Mouse (Mus musculus) hindbrain, postnatal 0 days (tissue): Measurements from ENCODE around the gene Myh14. TPM values are rescaled to one million over a fixed set of nuclear protein-coding genes. Genes with fewer than 3 reads are reported as not detected.

Experiments used
- ATAC-seq: fragments of 200-750 bp; cut with Nextera tagmentation; 2 replicates; pipeline ENCODE4 v1.8.0; 2017; ENCODE audit warnings: mild to moderate bottlenecking, moderate TSS enrichment, moderate library complexity
- DNase-seq: peaks from one replicate; pipeline ENCODE4 v3.0.0-alpha.2; 2015; ENCODE audit warnings: low spot score
- H3K27ac ChIP-seq: fragments of 300-500 bp; sonication (generic); 2 replicates; pipeline ENCODE4 v1.5.1; 2014; ENCODE audit warnings: mild to moderate bottlenecking
- H3K27me3 ChIP-seq: fragments of 300-500 bp; sonication (generic); 2 replicates; pipeline ENCODE4 v1.6.1; 2014; ENCODE audit warnings: low read length, mixed read lengths; ENCODE audit not compliant: insufficient read depth
- H3K36me3 ChIP-seq: fragments of 300-500 bp; sonication (generic); 2 replicates; pipeline ENCODE4 v1.6.1; 2014; ENCODE audit warnings: low read length, mixed read lengths; ENCODE audit not compliant: insufficient read depth
- H3K4me1 ChIP-seq: fragments of 300-500 bp; sonication (generic); 2 replicates; pipeline ENCODE4 v1.6.1; 2014; ENCODE audit warnings: antibody characterized with exemption, low read length, mixed read lengths; ENCODE audit not compliant: insufficient read depth
- H3K4me2 ChIP-seq: fragments of 300-500 bp; sonication (generic); 2 replicates; pipeline ENCODE4 v1.6.1; 2014; ENCODE audit warnings: low read depth, mild to moderate bottlenecking, low read length, moderate library complexity, mixed read lengths
- H3K4me3 ChIP-seq: fragments of 300-500 bp; sonication (generic); 2 replicates; pipeline ENCODE4 v1.5.1; 2014; ENCODE audit warnings: low read length
- H3K9ac ChIP-seq: fragments of 300-500 bp; sonication (generic); replicated peaks from 2 replicates; pipeline ENCODE4 v1.6.1; 2014; ENCODE audit warnings: mild to moderate bottlenecking, low read length, moderate library complexity, mixed read lengths
- H3K9me3 ChIP-seq: fragments of 300-500 bp; sonication (generic); 2 replicates; pipeline ENCODE4 v1.6.1; 2016; ENCODE audit warnings: low read length, mixed read lengths
- CTCF ChIP-seq: IDR thresholded peaks from 2 replicates; pipeline ENCODE4 v1.5.1; 2016; ENCODE audit warnings: antibody characterized with exemption, control low read depth, low read depth
- WGBS: fragments of 180-500 bp; shearing (Covaris S2); extraction: QIAGEN DNeasy Blood & Tissue Kit; methylation state at CpG from one replicate; pipeline ENCODE4 v1.1.7; 2014; 5-methylcytosine and 5-hydroxymethylcytosine counted together
- polyA plus RNA-seq: library from polyadenylated mRNA; unstranded; fragments of >200 nt; fragmentation: Nextera tagmentation; extraction: Ambion mirVana; gene quantifications from 2 replicates; pipeline ENCODE4 v1.2.1, GENCODE M21; 2015
- total RNA-seq: library from RNA; depleted of rRNA; stranded (reverse); fragments of >200 nt; gene quantifications from 2 replicates; pipeline ENCODE4 v1.2.3, GENCODE M21; 2014

The Myh14 gene
- total and polyA plus RNA-seq, 2 experiments from 2014 or later = 9.3 to 9.7 TPM

DNA sequence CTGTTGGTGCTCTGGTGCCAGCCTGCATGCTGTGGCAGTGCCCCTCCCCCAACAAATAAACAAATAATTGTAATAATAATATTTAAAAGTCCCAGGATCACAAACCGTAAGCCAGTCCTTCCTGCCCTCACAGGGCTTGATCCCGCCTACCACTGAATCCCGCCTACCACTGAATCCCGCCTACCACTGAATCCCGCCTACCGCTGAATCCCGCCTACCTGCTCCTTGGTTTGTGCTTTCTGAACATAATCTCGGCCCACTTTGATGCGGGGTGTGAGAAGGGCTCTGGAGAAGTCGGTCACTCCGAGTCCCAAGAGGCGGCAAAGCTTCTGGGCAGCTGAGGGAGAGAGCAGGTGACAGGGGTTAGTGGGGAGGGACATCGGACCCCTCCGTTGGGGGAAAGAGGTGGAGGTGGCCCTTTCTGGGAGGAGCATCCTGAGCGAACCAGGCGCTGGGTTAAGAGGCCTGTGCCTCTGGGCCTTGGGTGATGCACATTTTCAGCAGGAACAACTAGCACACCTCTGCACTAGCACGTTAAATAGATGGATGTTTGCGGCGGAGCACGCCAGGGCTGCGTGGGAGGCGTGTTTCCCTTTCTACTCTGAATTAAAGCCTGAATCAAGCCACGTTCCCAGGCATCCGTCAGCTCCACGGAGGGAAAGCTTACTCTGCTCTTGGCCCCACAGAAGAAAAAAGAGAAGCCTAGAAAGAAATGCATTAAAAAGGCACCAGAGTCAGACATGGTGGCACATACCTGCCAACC lies 29.6 kb downstream of the Myh14 start:
- ATAC-seq (no peak), DNase-seq (no peak)
- no peak overlapping the region for H3K4me3 ChIP-seq
- TF ChIP-seq CTCF = no peak
- no peaks in the 10 kb centered on the region for H3K4me1 ChIP-seq
- no peaks in the 10 kb centered on the region for H3K36me3 ChIP-seq
- H3K27ac ChIP-seq = no peak overlapping the region
- H3K9me3 ChIP-seq = peaks cover 3% of the 10 kb centered on the region; the same call in 1 of the 2 replicates
- 19% methylated on average over 25 of the region's 25 CpGs for whole genome bisulfite sequencing
- peaks cover 17% of the 10 kb centered on the region; the same call in 1 of the 2 replicates for H3K27me3 ChIP-seq
- no peak overlapping the region for H3K9ac ChIP-seq
- H3K4me2 ChIP-seq = peak overlapping the region; percentile 26

DNA sequence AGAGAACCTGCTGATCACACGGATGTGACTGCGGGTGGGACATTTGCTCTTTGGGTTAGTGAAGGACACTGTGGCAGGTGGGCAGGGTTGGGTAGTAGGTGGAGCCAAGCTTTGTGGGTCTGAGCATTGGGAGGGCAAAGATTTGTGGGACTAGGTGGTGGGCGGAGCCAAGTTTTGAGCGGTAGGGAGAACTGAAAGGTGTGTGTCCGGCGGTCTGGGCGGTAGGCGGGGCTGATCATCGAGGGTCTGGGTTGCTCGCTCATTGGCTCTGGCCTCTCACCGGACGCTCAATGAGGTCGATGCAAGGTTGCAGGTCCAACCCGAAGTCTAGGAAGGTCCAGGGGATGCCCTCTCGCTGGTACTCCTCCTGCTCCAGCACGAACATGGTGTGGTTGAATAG lies 32.0 kb downstream of the Myh14 start:
- 7% methylated on average over 16 of the region's 16 CpGs for WGBS
- ATAC-seq = no peak
- peaks cover 3% of the 10 kb centered on the region; the same call in 1 of the 2 replicates for H3K9me3 ChIP-seq
- no peak for DNase-seq
- H3K4me2 ChIP-seq = peak overlapping the region; percentile 34; the same call in 1 of the 2 replicates
- no peaks in the 10 kb centered on the region for H3K4me1 ChIP-seq
- TF ChIP-seq CTCF = no peak
- H3K9ac ChIP-seq = no peak overlapping the region
- H3K27ac ChIP-seq = no peak overlapping the region
- no peak overlapping the region for H3K4me3 ChIP-seq
- no peaks in the 10 kb centered on the region for H3K36me3 ChIP-seq
- peaks cover 12% of the 10 kb centered on the region; the same call in 1 of the 2 replicates for H3K27me3 ChIP-seq

DNA sequence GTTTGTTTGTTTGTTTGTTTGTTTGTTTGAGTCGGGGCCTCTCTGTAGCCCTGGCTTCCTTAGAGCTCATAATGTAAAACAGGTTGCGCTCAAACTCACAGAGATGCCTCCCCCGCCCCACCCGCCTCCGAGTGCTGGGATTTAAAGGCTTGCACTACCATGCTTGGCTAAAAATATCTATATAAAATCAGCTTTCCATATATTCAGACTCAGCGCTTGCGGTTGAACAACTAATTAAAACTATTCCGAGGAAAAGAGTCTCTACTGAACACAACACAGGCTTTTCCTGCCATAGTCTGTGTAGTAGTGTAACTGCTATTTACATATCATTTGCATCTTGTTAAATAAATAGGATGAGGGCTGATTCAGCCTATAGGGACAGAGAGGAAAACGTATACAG lies 34.0 kb downstream of the Myh14 start:
- no peak overlapping the region for H3K27ac ChIP-seq
- no peaks in the 10 kb centered on the region for H3K4me1 ChIP-seq
- DNase-seq = no peak
- peaks cover 3% of the 10 kb centered on the region; the same call in 1 of the 2 replicates for H3K9me3 ChIP-seq
- H3K4me3 ChIP-seq = no peak overlapping the region
- H3K27me3 ChIP-seq = peaks cover 12% of the 10 kb centered on the region; the same call in 1 of the 2 replicates
- ATAC-seq = no peak
- H3K4me2 ChIP-seq = no peak overlapping the region
- WGBS = 86% methylated on average over 9 of the region's 9 CpGs
- TF ChIP-seq CTCF = no peak
- H3K36me3 ChIP-seq = no peaks in the 10 kb centered on the region
- H3K9ac ChIP-seq = no peak overlapping the region

DNA sequence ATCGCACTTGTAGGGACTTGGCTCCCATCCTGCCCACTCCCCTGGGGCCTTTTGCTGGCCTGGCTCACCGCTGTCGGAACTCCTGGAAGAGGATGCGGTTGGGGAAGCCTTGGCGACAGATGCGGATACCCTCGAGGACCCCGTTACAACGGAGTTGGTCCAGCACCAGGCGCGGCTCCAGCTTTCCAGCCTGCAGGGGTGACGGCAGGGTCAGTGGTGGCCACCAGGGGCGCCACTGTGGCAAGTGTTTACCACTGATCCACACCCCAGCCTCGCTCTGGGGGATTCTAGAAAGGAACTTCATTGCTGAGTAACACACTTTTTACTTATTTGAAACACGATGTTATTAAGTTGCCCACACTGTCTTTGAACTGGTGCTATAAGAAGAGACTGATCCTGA lies 37.2 kb downstream of the Myh14 start:
- WGBS = 22% methylated on average over 15 of the region's 15 CpGs
- TF ChIP-seq CTCF = peak; percentile 62
- Histone ChIP-seq H3K27ac (no peak overlapping the region), H3K4me3 (no peak overlapping the region), H3K9me3 (peaks cover 3% of the 10 kb centered on the region; the same call in 1 of the 2 replicates), H3K36me3 (no peaks in the 10 kb centered on the region), H3K4me2 (no peak overlapping the region), H3K9ac (no peak overlapping the region), H3K4me1 (no peaks in the 10 kb centered on the region), H3K27me3 (peaks cover 4% of the 10 kb centered on the region; the same call in 1 of the 2 replicates)
- ATAC-seq (no peak), DNase-seq (peak; percentile 26)

DNA sequence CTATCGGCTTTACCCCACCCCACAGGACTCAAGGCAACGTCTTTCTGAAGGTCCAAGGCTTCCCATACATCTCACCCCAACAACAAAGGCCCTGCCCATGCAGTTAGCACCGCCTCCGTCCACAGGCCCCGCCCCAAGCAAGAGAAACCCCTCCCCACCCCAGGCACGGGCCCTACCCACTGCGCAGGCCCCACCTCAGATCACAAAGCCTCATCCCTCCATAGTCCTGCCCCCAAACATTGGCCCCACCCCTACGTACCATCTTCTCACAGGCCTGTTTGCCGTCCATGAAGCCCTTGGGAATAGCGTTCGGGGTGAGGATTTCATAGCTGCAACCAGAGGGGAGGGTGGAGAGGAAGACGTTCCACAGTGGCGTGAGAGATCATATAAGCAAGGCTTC lies 38.0 kb downstream of the Myh14 start:
- no peak for TF ChIP-seq CTCF
- Histone ChIP-seq H3K4me3 (no peak overlapping the region), H3K4me2 (no peak overlapping the region), H3K27me3 (no peaks in the 10 kb centered on the region), H3K27ac (no peak overlapping the region), H3K36me3 (no peaks in the 10 kb centered on the region), H3K9ac (no peak overlapping the region), H3K9me3 (peaks cover 3% of the 10 kb centered on the region; the same call in 1 of the 2 replicates), H3K4me1 (no peaks in the 10 kb centered on the region)
- DNase-seq = no peak
- WGBS = 32% methylated on average over 13 of the region's 13 CpGs
- no peak for ATAC-seq

DNA sequence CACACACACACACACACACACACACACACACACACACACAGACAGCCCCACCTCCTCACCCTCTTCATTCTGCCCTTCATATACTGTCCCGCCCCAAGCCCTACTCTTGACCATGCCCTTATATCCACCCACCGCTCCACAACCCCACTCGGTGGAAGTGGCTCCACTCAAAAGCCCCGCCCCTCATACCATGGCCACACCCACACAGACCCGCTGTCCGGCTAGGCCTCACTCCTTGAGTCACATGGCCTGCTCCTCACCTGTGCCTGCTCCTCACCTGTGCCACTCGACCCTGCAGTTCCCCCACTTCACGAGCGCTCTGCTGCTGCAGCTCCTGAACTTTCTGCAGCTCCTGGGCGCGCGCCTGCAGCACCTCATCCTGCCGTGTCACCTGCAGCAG lies 40.2 kb downstream of the Myh14 start:
- ATAC-seq = no peak

More for the DNA sequence above, 40.2 kb downstream of the Myh14 start:
- Histone ChIP-seq H3K4me2 (no peak overlapping the region), H3K27me3 (no peaks in the 10 kb centered on the region), H3K4me3 (no peak overlapping the region), H3K27ac (no peak overlapping the region), H3K9ac (no peak overlapping the region), H3K9me3 (no peaks in the 10 kb centered on the region), H3K36me3 (no peaks in the 10 kb centered on the region), H3K4me1 (no peaks in the 10 kb centered on the region)
- 82% methylated on average over 13 of the region's 13 CpGs for WGBS
- no peak for DNase-seq
- TF ChIP-seq CTCF = no peak
